Mouse (Mus musculus): ENCODE results near the gene Fam53b.

Gene Fam53b

DNA sequence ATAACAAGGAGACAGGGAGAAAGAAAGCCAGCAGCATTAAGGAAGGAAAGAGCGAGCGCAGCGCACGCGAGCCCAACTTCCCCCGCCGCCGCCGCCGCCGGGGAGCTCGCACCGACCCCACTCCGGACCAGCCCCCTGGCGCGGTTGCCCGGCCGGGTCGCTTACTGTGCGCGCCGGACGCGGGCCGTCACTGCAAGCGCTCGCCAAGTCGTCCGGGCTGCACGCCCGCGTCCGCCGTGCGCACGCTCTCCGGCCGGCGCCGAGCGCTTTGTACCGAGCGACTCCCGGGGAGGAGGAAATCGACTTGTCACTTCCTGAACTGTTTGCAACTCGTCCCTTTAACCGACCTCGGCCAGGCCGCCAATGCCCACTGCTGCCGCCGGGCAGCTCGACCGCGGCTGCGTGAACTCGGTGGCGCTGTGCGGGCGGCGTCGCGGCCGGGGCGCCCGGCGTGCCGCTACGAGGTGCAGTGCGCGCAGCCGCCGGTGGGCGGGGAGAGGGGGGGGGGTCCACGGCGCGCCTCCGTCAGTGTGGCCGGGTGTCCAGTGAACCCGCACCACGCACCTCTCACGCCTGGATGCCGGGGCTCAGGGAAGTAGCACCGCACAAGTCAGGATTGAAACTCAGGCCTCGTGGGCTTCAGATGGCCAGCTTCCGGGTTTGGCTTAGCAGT is at the start of gene Fam53b:
TSS of gene Fam53b (minus strand) at position 471 of the 673 bp plus-strand sequence.
- DNase-seq (ENCODE audit: low spot score) = peak; percentile 76

- DNase-seq (ENCODE audit: low spot score) = peak; percentile 95
Observed at GRCm38 (mm10) chr7:132859042-132859958, 45.6 kb upstream of the Fam53b start, which contains the start of gene Abraxas2. TSS of gene Abraxas2 (plus strand) at chr7:132859225.

- DNase-seq (ENCODE audit: low spot score) = no peak
Observed at GRCm38 (mm10) chr7:132858043-132858608, 44.4 kb upstream of the Fam53b start.

GRCm38 (mm10) chr7:132856083-132856482 is 42.4 kb upstream of the Fam53b start:
- DNase-seq (ENCODE audit: low spot score) = no peak

DNA sequence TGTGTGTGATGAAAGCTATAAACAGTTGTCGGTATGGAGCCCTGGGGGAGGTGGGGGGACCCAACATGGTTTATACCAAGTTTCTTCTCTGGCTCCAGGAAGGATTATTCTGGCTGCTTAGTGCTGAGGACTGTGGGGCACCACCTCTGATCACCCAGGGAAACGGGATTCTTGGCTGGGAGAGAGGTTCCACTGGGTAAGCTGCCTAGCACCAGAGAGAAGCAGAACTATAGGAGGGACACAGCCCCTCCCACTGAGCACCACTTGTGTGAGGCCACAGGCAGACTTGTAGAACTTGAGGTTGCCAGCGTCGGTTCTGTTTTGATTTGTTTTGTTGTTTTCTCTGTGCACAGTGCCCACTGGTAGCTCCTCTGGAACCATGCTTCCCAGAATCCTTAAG is 40.3 kb upstream of the Fam53b start:
- no peak for DNase-seq (ENCODE audit: low spot score)

GRCm38 (mm10) chr7:132853361-132853760 is 39.7 kb upstream of the Fam53b start:
- DNase-seq (ENCODE audit: low spot score) = no peak

- DNase-seq (ENCODE audit: low spot score) = peak; percentile 94
Observed at GRCm38 (mm10) chr7:132852173-132852844, 38.6 kb upstream of the Fam53b start, which contains the start of gene Eef1akmt2. TSS of gene Eef1akmt2 (minus strand) at chr7:132852673.

DNA sequence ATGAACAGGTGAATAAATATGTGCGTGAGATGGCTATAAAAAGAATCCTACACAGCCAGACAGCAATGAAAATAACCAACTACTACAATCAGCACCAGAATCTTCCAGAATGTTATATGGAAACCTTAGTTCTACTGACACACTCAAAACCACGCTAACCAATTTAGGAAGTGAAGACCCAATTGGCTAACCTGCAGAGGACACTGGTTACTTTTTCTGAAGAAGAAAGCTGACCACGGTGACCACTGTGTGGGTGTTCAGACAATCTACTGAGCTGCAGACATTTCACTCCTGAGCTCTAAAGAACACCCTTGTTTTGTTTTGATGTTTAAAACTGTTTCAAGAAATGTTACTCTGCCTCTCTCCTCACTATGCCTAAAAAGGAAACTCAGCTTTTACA is 29.5 kb upstream of the Fam53b start:
- DNase-seq (ENCODE audit: low spot score) = no peak

GRCm38 (mm10) chr7:132842455-132842854 is 28.8 kb upstream of the Fam53b start:
- no peak for DNase-seq (ENCODE audit: low spot score)

- no peak for DNase-seq (ENCODE audit: low spot score)
Observed at GRCm38 (mm10) chr7:132841287-132841686, 27.6 kb upstream of the Fam53b start.

- DNase-seq (ENCODE audit: low spot score) = no peak
Observed at GRCm38 (mm10) chr7:132830955-132831354, 17.3 kb upstream of the Fam53b start.

DNA sequence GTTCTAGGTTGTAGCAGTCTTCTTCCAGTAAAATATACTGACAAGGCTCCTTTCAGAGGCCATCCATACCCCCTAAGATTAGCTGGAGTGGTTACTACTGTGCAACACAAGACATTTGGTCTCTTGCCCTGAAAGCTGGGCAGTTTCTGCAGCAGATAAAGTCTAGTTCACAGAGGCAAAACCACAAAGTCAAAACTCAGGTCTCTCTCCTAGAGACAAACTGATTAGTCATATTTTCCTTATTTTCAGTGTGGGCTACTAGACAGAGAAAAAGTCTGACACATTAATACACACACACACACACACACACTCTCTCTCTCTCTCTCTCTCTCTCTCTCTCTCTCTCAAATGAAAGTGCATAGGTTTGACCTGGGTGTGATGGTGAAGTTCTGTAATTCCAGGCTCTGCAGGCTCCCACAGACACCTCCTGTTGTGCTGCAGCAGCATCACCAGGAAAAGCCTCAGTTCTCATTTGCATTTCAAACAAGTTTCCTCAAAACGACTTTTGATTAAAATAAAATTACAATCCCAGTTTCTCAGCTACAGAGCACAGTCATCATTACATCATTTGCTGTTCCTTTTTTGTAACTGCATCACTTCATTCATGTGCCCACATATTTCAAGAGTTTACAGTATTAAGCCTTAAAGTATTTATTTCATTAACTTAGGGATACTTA is 10.8 kb upstream of the Fam53b start:
- DNase-seq (ENCODE audit: low spot score) = no peak

GRCm38 (mm10) chr7:132823832-132824231 is 10.1 kb upstream of the Fam53b start:
- no peak for DNase-seq (ENCODE audit: low spot score)

DNA sequence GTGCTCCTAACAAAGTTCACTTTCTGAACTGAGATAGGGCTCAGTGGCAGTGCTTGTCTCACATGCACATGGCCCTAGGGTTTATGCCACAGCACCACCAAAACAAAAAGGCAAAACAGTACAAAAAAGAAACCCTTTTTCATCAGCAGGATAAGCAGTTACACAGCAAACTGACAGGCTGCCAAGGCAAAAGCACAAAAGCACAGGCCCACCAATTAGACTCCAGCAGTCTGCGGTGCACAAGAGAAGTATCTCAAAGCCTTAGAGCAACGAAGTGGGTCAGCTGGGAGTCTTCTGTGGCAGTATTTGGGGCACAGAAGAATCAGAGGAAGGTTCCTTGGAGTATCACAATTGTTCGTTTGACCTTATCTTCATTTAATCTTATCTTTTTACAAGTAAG is 7.0 kb upstream of the Fam53b start:
- DNase-seq (ENCODE audit: low spot score) = no peak

DNA sequence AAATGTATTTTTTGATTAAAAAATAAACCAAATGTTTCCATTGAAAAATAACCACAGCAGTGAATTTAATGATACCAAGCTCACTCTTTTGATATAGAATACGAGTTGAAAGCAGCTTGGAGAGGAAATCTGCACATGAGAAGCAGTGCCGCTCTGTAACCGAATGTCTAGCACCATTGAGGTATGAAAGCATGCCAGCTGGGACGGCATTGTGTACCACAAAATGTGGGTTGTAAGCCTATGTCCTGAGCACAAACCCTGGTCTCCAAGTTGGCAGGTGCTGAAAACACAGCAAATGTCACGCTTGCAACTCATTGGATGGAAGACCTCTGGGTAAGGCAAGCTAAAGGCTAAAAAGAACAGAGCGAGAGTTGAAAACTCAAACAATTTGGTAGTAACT is 3.4 kb upstream of the Fam53b start:
- no peak for DNase-seq (ENCODE audit: low spot score)

DNA sequence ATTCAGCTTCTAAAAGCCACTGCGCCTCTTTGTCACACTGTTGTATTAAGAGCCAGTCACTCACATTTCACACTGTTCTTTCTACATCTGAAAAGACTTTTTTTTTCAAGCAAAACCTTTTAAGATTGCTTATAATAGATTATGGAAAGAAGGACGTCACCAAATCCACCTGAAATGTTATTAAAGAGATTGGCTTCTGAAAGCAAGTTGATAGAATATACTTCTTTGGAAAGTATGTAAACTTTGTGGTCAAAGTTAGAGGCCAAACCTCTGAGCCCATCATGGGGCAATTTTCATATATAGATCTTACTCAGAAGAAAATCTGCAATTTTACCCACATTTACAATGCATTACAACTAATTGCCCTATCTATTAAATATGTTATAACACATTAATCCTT is 2.8 kb upstream of the Fam53b start:
- no peak for DNase-seq (ENCODE audit: low spot score)

GRCm38 (mm10) chr7:132815081-132815480 is 1.4 kb upstream of the Fam53b start:
- DNase-seq (ENCODE audit: low spot score) = peak; percentile 69

DNA sequence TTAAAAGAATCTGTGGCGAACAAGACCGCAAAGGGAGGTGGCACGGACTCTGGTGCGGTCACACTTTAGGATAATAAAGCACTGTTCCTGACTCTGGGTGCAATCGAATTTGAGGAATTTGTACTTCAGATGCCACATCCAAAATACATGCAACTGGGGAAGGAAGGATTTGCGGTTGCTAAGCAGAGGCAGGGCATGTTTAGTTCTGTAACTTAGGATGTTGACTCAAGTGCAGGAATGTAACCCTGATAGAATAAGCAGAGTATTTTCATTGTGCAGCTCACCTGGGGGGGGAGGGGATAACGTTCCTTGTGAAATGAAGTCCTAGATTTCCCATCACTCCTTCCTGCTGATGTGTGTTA is 384 bp upstream of the Fam53b start:
- no peak for DNase-seq (ENCODE audit: low spot score)

DNA sequence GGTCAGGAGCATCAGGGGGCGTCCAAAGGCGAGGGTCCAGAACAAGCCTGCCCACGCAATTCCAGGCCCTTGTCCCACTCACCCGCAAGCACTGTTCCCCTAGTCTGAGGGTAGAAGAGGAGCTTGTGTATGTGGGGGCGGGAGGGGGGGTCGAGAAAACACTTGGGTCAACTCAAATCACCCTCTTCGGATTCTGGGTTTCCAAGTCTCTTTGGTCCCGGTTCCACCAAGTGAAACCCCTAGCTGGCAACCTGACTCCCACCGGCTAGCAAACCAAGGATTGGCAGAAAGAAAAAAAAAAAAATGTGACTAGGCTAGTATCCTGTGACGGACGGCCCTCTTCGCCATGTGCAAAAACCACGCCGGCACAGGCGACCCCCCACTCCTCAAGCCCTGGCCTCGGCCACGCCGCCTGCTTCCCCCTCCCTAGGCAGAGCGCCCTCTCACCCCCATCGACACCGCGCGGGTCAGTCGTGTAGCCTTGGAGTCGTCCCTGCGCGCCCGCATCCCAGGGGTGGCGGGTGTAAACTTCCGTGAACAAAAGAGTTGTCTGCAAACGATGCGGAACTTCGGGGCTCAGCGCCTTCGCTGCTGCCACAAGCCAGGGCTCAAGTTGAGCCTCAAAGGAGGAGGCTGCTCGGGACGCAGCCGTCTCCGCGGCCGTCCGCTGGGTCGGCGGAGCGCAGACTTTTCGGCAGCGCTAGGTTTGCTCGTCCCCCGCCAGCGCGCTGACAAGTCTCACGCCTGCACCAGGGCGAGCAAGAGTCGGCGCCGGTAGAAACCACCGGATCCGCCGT is 869 bp downstream of the Fam53b start:
- peak; percentile 69 for DNase-seq (ENCODE audit: low spot score)

DNA sequence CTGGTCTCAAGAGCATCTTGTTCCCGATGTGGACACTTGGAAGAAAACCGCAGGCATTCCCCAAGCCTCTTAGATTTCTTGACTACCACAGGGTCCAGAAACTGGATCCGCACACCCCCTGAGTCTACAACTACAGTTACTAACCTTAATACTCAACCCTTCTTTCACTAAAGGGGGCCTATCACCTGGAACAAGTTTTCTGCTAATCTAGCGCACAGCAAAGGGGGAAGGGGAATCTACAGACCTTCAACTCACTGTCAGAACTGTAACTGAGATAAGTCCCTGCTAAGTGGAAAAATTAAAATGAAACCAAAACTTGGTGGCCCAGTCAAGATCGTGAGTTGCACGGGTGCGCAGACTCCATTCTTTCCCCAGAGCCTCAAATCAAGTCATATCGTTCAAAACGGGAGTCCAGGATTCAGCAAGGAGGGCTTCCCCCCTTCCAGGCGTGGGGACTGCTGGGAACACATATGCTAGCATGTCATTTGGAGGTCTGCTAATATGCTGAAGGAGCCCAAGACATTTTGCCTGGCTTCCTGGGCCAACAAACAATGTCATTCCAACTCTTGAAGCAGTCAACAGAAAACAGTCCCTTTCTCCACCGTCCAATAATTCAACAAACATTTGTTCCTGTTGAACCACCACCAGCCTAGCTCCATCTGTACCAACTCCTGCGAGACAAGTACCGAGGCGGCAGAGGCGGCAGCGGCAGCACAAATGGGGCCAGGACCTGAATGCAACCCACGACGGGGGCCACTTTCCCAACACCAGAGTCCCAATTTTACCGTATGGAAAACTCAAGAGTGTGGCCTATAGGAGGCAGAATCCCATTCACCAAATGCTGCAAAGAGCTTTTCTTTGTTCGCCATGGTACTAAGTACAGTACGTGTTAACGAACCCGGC is 1.7 kb downstream of the Fam53b start:
- DNase-seq (ENCODE audit: low spot score) = peak; percentile 58
